ENCODE assay signal across 9 mouse cellular contexts in the genomic region with DNA sequence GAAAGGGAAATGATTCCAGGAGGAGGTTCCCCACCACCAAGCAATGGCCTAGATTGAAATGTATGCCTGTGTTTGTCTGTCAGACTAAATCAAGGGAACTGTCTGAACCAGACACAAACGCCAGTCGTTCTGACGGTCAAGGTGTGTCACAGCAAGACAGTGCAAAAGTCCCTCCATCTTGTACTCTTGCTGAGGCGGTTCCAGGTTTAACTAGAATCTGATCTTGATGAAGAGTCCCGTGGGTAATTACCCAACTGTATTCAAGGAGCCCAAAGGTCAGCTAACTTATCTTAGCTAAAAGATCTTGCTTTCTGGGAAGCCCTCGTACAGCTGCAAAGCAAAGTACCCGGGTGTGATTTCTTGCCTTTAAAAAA. TPM values are rescaled to one million over a fixed set of nuclear protein-coding genes. Genes with fewer than 3 reads are reported as not detected.
A peak's percentile ranks its signal among the peaks of the same experiment; 100 is the strongest.
DNase-seq lines count a peak whose midpoint lies in the region; ATAC-seq and TF ChIP-seq lines count a peak whose summit lies in the region.
"Had no signal": no experiment of that assay in that cellular context is flagged by ENCODE, and none has a peak within 500 bp of the region (broad histone marks: within the 10 kb centered on the region; RNA-seq: fewer than 3 reads in every experiment).

No protein-coding gene starts in this region.

- peak overlapping the region; percentile 78 to 81 for H3K4me3 ChIP-seq in heart, embryonic 14.5 days (ENCODE audit: control insufficient read depth in 1 of 2, insufficient read depth in 1 of 2, low read depth in 1 of 2, low read length in 2 of 2)
- H3K4me3 ChIP-seq in G1E (ENCODE audit: low read depth, low read length), result peak overlapping the region; percentile 82; the same call in 1 of the 2 replicates
- peak overlapping the region; percentile 67 for H3K4me3 ChIP-seq in hindbrain, embryonic 11.5 days (ENCODE audit: low read depth, low read length)
- H3K4me3 ChIP-seq in midbrain, embryonic 10.5 days, result peak overlapping the region; percentile 76

- intact Hi-C loops in heart, postnatal 14 days (cut with DNase I), result loop anchor here (5.0 to 10.0 kb wide), 2 partner anchors 223 to 371 kb away; no protein-coding TSS in a partner anchor

- H3K9ac ChIP-seq in heart, embryonic 14.5 days (ENCODE audit: low read length), result peak overlapping the region; percentile 91
- peak overlapping the region; percentile 80; the same call in 1 of the 2 replicates for H3K9ac ChIP-seq in hindbrain, embryonic 11.5 days (ENCODE audit: low read depth, low read length)

- peaks cover 2 to 4% of the 10 kb centered on the region in 2 experiments; a peak in 2 of 4 replicates for H3K4me1 ChIP-seq in heart, embryonic 14.5 days (ENCODE audit: control insufficient read depth in 2 of 2, insufficient read depth in 2 of 2, low read length in 2 of 2)
- peaks cover 22% of the 10 kb centered on the region for H3K4me1 ChIP-seq in G1E (ENCODE audit: insufficient read depth, low read depth, low read length)
- no peaks in the 10 kb centered on the region for H3K4me1 ChIP-seq in hindbrain, embryonic 11.5 days (replicated peaks; ENCODE audit: control insufficient read depth, insufficient read depth, low read length)
- peaks cover 17% of the 10 kb centered on the region for H3K4me1 ChIP-seq in midbrain, embryonic 10.5 days

- H3K4me2 ChIP-seq in heart, embryonic 14.5 days (ENCODE audit: low read length), result peak overlapping the region; percentile 93
- H3K4me2 ChIP-seq in hindbrain, embryonic 11.5 days (replicated peaks; ENCODE audit: low read depth, low read length), result peak overlapping the region; percentile 86

- peaks cover 12% of the 10 kb centered on the region for H3K9me3 ChIP-seq in heart, embryonic 14.5 days (ENCODE audit: control insufficient read depth, low read length)
- peaks cover 32% of the 10 kb centered on the region for H3K9me3 ChIP-seq in G1E (replicated peaks)
- peaks cover 3% of the 10 kb centered on the region for H3K9me3 ChIP-seq in hindbrain, embryonic 11.5 days (ENCODE audit: control insufficient read depth, low read length)
- H3K9me3 ChIP-seq in midbrain, embryonic 10.5 days (replicated peaks), result peaks cover 18% of the 10 kb centered on the region

- no peak for ATAC-seq in heart, embryonic 14.5 days (ENCODE audit: insufficient number of reproducible peaks, insufficient read depth, low FRiP score, low read depth)
- ATAC-seq in G1E (ENCODE audit: extremely low read depth, insufficient number of reproducible peaks, low FRiP score, poor library complexity, severe bottlenecking), result no peak
- no peak; the same call in 1 of the 2 replicates for ATAC-seq in hindbrain, embryonic 11.5 days (ENCODE audit: low FRiP score)

- no peak for TF ChIP-seq CTCF in G1E (IDR thresholded peaks at IDR 0.05; ENCODE audit: low read depth, low read length)

- peaks cover 37% of the 10 kb centered on the region for H3K36me3 ChIP-seq in heart, embryonic 14.5 days (ENCODE audit: control insufficient read depth, insufficient read depth, low read length)
- peaks cover 58% of the 10 kb centered on the region for H3K36me3 ChIP-seq in G1E (replicated peaks)
- peaks cover 18% of the 10 kb centered on the region for H3K36me3 ChIP-seq in hindbrain, embryonic 11.5 days (ENCODE audit: control insufficient read depth, insufficient read depth, low read length)
- H3K36me3 ChIP-seq in midbrain, embryonic 10.5 days, result peaks cover 36% of the 10 kb centered on the region

- WGBS in heart, embryonic 14.5 days, result 87% methylated on average over 7 of the region's 7 CpGs
- 89% methylated on average over 7 of the region's 7 CpGs for WGBS in hindbrain, embryonic 11.5 days
- WGBS in midbrain, embryonic 10.5 days, result 89% methylated on average over 7 of the region's 7 CpGs

- no peak for DNase-seq in heart, postnatal 14 days
- DNase-seq in G1E (ENCODE audit: low spot score), result no peak
- no peak for DNase-seq in hindbrain, embryonic 11.5 days (ENCODE audit: low spot score)
- DNase-seq in midbrain, embryonic 10.5 days (ENCODE audit: low spot score), result no peak
- no peak for DNase-seq in embryo, embryonic 9.5 days (ENCODE audit: extremely low spot score)
- DNase-seq in left cerebral cortex, adult 18-20 months (ENCODE audit: low spot score in 2 of 2), result no peak
- DNase-seq in urinary bladder, postnatal 4 days (ENCODE audit: low spot score in 2 of 2), result no peak

- no peaks in the 10 kb centered on the region for H3K27me3 ChIP-seq in heart, embryonic 14.5 days (ENCODE audit: control insufficient read depth, insufficient read depth, low read length)
- H3K27me3 ChIP-seq in G1E (ENCODE audit: insufficient read depth, low read length), result no peaks in the 10 kb centered on the region
- no peaks in the 10 kb centered on the region for H3K27me3 ChIP-seq in hindbrain, embryonic 11.5 days (ENCODE audit: control insufficient read depth, insufficient read depth, low read length)
- no peaks in the 10 kb centered on the region for H3K27me3 ChIP-seq in midbrain, embryonic 10.5 days (ENCODE audit: low read depth, poor library complexity, severe bottlenecking)
- H3K27me3 ChIP-seq: CH12.LX had no signal

- peak overlapping the region in 1 of 2 experiments; percentile 60; a peak in 2 of 4 replicates for H3K27ac ChIP-seq in heart, embryonic 14.5 days (replicated peaks in 1 of 2; ENCODE audit: control insufficient read depth in 1 of 2, insufficient read depth in 1 of 2, low read depth in 2 of 2, low read length in 2 of 2)
- no peak overlapping the region for H3K27ac ChIP-seq in hindbrain, embryonic 11.5 days (ENCODE audit: low read depth, low read length)
- peak overlapping the region; percentile 85 for H3K27ac ChIP-seq in midbrain, embryonic 10.5 days (replicated peaks)

RNA-seq across cellular contexts. Expression of a gene that starts 0.5 kb away (rescaled TPM):
- 32.1 and 33.6 TPM in 2 replicates for polyA plus RNA-seq in heart, embryonic 14.5 days (2014; fragmentation: Nextera tagmentation; extraction: Ambion mirVana)
- 10 to 100 TPM; 12.7 to 13.7 TPM for total RNA-seq in heart, postnatal 14 days (2021)
- 17.1 and 21.5 TPM in 2 replicates for total RNA-seq in G1E (2014; fragmentation: Nextera tagmentation)
- 19.3 and 22.8 TPM in 2 replicates for total RNA-seq in G1E (2017)
- polyA plus RNA-seq in G1E (2012), result 12.7 and 18.1 TPM in 2 replicates
- 30.5 and 31.6 TPM in 2 replicates for polyA plus RNA-seq in hindbrain, embryonic 11.5 days (2014; fragmentation: Nextera tagmentation; extraction: Ambion mirVana)
- 29.1 and 30.1 TPM in 2 replicates for polyA plus RNA-seq in midbrain, embryonic 10.5 days (2016; fragmentation: Nextera tagmentation; extraction: Ambion mirVana)
- total RNA-seq in left cerebral cortex, adult 18-20 months (2021), result 1 to 10 TPM; 7.8 to 8.0 TPM

RNA-seq across cellular contexts. Expression of a gene that starts 16.5 kb away (rescaled TPM):
- 20.3 and 20.6 TPM in 2 replicates for polyA plus RNA-seq in heart, embryonic 14.5 days (2014; fragmentation: Nextera tagmentation; extraction: Ambion mirVana)
- 1 to 10 TPM; 9.5 to 9.6 TPM for total RNA-seq in heart, postnatal 14 days (2021)
- 161 and 170 TPM in 2 replicates for total RNA-seq in G1E (2014; fragmentation: Nextera tagmentation)
- 74.5 and 95.0 TPM in 2 replicates for total RNA-seq in G1E (2017)
- polyA plus RNA-seq in G1E (2012), result 29.8 and 31.4 TPM in 2 replicates
- 31.5 and 34.4 TPM in 2 replicates for polyA plus RNA-seq in hindbrain, embryonic 11.5 days (2014; fragmentation: Nextera tagmentation; extraction: Ambion mirVana)
- 27.4 and 31.2 TPM in 2 replicates for polyA plus RNA-seq in midbrain, embryonic 10.5 days (2016; fragmentation: Nextera tagmentation; extraction: Ambion mirVana)
- 10 to 100 TPM; 12.8 to 15.5 TPM for total RNA-seq in left cerebral cortex, adult 18-20 months (2021)

RNA-seq across cellular contexts. Expression of a gene that starts 17.6 kb away (rescaled TPM):
- polyA plus RNA-seq in heart, embryonic 14.5 days (2014; fragmentation: Nextera tagmentation; extraction: Ambion mirVana), result 919 and 965 TPM in 2 replicates
- total RNA-seq in heart, postnatal 14 days (2021), result 100 to 1,000 TPM; 547 to 571 TPM
- total RNA-seq in G1E (2014; fragmentation: Nextera tagmentation) (1,619 and 1,730 TPM in 2 replicates), G1E (2017) (2,025 and 2,332 TPM in 2 replicates)
- 837 and 1,008 TPM in 2 replicates for polyA plus RNA-seq in G1E (2012)
- polyA plus RNA-seq in hindbrain, embryonic 11.5 days (2014; fragmentation: Nextera tagmentation; extraction: Ambion mirVana), result 2,191 and 2,423 TPM in 2 replicates
- 2,221 and 2,293 TPM in 2 replicates for polyA plus RNA-seq in midbrain, embryonic 10.5 days (2016; fragmentation: Nextera tagmentation; extraction: Ambion mirVana)
- 100 to 1,000 TPM; 599 to 626 TPM for total RNA-seq in left cerebral cortex, adult 18-20 months (2021)

RNA-seq across cellular contexts. Expression of a gene that starts 26.6 kb away (rescaled TPM):
- 0.12 and 0.82 TPM in 2 replicates for polyA plus RNA-seq in heart, embryonic 14.5 days (2014; fragmentation: Nextera tagmentation; extraction: Ambion mirVana)
- total RNA-seq in heart, postnatal 14 days (2021), result under 1 TPM; 0.10 to 0.24 TPM
- total RNA-seq in G1E (2014; fragmentation: Nextera tagmentation) (not detected in 2 replicates), G1E (2017) (0.05 and 0.06 TPM in 2 replicates)
- polyA plus RNA-seq in G1E (2012), result not detected in 2 replicates
- polyA plus RNA-seq in hindbrain, embryonic 11.5 days (2014; fragmentation: Nextera tagmentation; extraction: Ambion mirVana), result 1.4 and 2.5 TPM in 2 replicates
- 0.78 and 0.98 TPM in 2 replicates for polyA plus RNA-seq in midbrain, embryonic 10.5 days (2016; fragmentation: Nextera tagmentation; extraction: Ambion mirVana)
- total RNA-seq in left cerebral cortex, adult 18-20 months (2021), result 1 to 10 TPM; 3.6 to 3.8 TPM
- total RNA-seq: CH12.LX had no signal
